Mouse (Mus musculus) megakaryocyte, embryonic 14.5 days (primary cell): Measurements from ENCODE around the gene Cbx8.

Experiments
- FLI1 ChIP-seq: IDR thresholded peaks from 2 replicates; pipeline ENCODE4 v1.6.1; 2012; ENCODE audit warnings: low read length, inconsistent platforms, mixed read lengths
- GATA1 ChIP-seq: IDR thresholded peaks from 3 replicates; pipeline ENCODE4 v1.6.1; 2012; ENCODE audit warnings: mixed read lengths, low read length, inconsistent platforms, borderline replicate concordance

DNA sequence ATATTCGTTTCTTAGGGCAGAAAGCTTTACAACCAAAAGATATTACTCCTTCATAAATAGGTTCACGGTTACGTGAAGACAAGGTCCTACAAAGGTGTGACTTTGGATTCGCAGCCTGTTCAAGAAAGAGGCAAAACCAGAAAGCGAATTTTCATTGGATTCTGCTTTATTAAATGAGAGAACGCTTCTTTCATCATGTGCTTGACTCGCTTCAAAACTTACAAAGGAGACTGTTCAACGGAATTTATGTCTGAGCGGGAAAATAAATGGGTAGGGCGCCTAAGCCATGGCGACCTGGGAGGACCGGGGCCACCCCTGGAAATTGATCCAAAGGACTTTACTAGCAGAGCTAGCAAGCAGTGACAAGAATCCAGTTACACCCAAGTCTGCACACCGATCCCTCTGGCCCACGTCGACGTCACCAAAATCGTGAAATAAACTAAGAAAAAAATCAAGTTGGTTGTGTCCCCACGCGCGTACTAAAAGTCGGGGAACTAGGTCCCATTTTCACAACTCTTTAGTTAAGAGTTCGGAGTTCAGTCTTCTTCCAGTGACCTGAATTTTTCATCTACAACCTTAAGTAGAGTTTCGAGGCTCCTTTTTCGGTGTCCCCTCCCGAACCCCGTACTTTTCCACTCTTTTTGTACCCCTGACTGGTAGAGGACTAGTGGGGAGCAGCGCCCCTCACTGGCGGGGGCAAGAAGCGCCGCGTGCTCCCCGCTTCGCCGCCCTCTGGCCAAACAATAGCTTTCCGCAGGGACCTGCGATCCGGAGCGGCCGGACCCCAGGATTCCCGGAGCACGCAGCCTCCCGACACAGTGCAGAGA, 18.5 kb downstream of the Cbx8 start:
- TF ChIP-seq GATA1: no peak
- TF ChIP-seq FLI1: no peak
